Comparison of ENCODE assay signal across 10 mouse cellular contexts in genomic region chr11:100836923-100837702, GRCm38 (mm10). TPM values are rescaled to one million over a fixed set of nuclear protein-coding genes. Genes with fewer than 3 reads are reported as not detected.
DNase-seq lines count a peak whose midpoint lies in the region; ATAC-seq and TF ChIP-seq lines count a peak whose summit lies in the region.
"Had no signal": no experiment of that assay in that cellular context is flagged by ENCODE, and none has a peak within 500 bp of the region (broad histone marks: within the 10 kb centered on the region; RNA-seq: fewer than 3 reads in every experiment).

No protein-coding gene starts in this region.

- DNase-seq in layer of hippocampus, adult 2 months (ENCODE audit: low spot score in 2 of 2), result no peak
- no peak for DNase-seq in layer of hippocampus, postnatal 10 days (ENCODE audit: low spot score in 2 of 2)
- DNase-seq in A20 (ENCODE audit: low read depth, low spot score), result peak; percentile 41
- DNase-seq in induced T-regulatory cell, adult 2 months (ENCODE audit: low read depth), result peak; percentile 76
- DNase-seq in left cerebral cortex, postnatal 25 days (ENCODE audit: low spot score in 2 of 2), result no peak
- DNase-seq in gastrocnemius, postnatal 10 days, result no peak
- DNase-seq: heart, adult 18-20 months had no signal

- no peak overlapping the region for H3K4me3 ChIP-seq in layer of hippocampus, adult 2 months
- H3K4me3 ChIP-seq in E14TG2a.4 (replicated peaks; ENCODE audit: low read length), result no peak overlapping the region
- H3K4me3 ChIP-seq: hindbrain, embryonic 12.5 days had no signal

- TF ChIP-seq CTCF in layer of hippocampus, adult 2 months (conservative IDR thresholded peaks at IDR 0.05), result peak; percentile 65
- peak; percentile 86 for TF ChIP-seq CTCF in E14TG2a.4 (conservative IDR thresholded peaks at IDR 0.05; ENCODE audit: low read length)

- no peak overlapping the region for H3K27ac ChIP-seq in layer of hippocampus, adult 2 months
- H3K27ac ChIP-seq: hindbrain, embryonic 12.5 days had no signal

- peaks cover 3% of the 10 kb centered on the region; the same call in 1 of the 2 replicates for H3K9me3 ChIP-seq in E14TG2a.4 (ENCODE audit: low read length)

- intact Hi-C loops in left cerebral cortex, postnatal 25 days (cut with DNase I), result no loop called here

- H3K36me3 ChIP-seq in E14TG2a.4 (ENCODE audit: insufficient read depth, low read length), result no peaks in the 10 kb centered on the region

- peaks cover 3% of the 10 kb centered on the region; the same call in 1 of the 2 replicates for H3K4me1 ChIP-seq in E14TG2a.4 (replicated peaks; ENCODE audit: low read depth, low read length)
- H3K4me1 ChIP-seq: hindbrain, embryonic 12.5 days had no signal

- H3K27me3 ChIP-seq in E14TG2a.4 (ENCODE audit: insufficient read depth, low read length), result no peaks in the 10 kb centered on the region
- H3K27me3 ChIP-seq: hindbrain, embryonic 12.5 days had no signal

- ATAC-seq in frontal cortex, adult (ENCODE audit: low TSS enrichment), result no peak

RNA-seq across cellular contexts. Expression of gene Stat5b, which starts 13.4 kb away (rescaled TPM):
- 10 to 100 TPM; 11.6 to 13.8 TPM for total RNA-seq in layer of hippocampus, adult 2 months (2021)
- total RNA-seq in layer of hippocampus, postnatal 10 days (2021), result 10 to 100 TPM; 12.2 to 13.0 TPM
- 10 to 100 TPM; 20.1 to 23.1 TPM for total RNA-seq in left cerebral cortex, postnatal 25 days (2021)
- total RNA-seq in gastrocnemius, postnatal 10 days (2021), result 100 to 1,000 TPM; 107 to 114 TPM

RNA-seq across cellular contexts. Expression of gene Stat5a, which starts 22.0 kb away (rescaled TPM):
- 1 to 10 TPM; 1.7 to 2.0 TPM for total RNA-seq in layer of hippocampus, adult 2 months (2021)
- 1 to 10 TPM; 2.4 to 3.9 TPM for total RNA-seq in layer of hippocampus, postnatal 10 days (2021)
- 1 to 10 TPM; 2.1 to 2.2 TPM for total RNA-seq in left cerebral cortex, postnatal 25 days (2021)
- total RNA-seq in gastrocnemius, postnatal 10 days (2021), result 10 to 100 TPM; 29.6 to 32.7 TPM

Comparison
In these comparisons a context has a peak if more than half of its experiments do, and no peak if none do; other contexts are left out.
1. DNase-seq: peak in A20 (single experiment) and induced T-regulatory cell, adult 2 months (single experiment); none in layer of hippocampus, adult 2 months (0 of 2), layer of hippocampus, postnatal 10 days (0 of 2), left cerebral cortex, postnatal 25 days (0 of 2) and gastrocnemius, postnatal 10 days (single experiment).
2. RNA of gene Stat5b, which starts 13.4 kb away (total RNA-seq): 107 to 114 TPM in gastrocnemius, postnatal 10 days; 20.1 to 23.1 TPM in left cerebral cortex, postnatal 25 days, 11.6 to 13.8 TPM in layer of hippocampus, adult 2 months and 12.2 to 13.0 TPM in layer of hippocampus, postnatal 10 days; every median in the first group is over 4 times any median in the second.
3. RNA of gene Stat5a, which starts 22.0 kb away (total RNA-seq): 29.6 to 32.7 TPM in gastrocnemius, postnatal 10 days; 2.4 to 3.9 TPM in layer of hippocampus, postnatal 10 days, 2.1 to 2.2 TPM in left cerebral cortex, postnatal 25 days and 1.7 to 2.0 TPM in layer of hippocampus, adult 2 months; every median in the first group is over 4 times any median in the second.